Mouse (Mus musculus) stomach, postnatal 0 days (tissue): ENCODE data around the gene Cfap65. TPM values are rescaled to one million over a fixed set of nuclear protein-coding genes. Genes with fewer than 3 reads are reported as not detected.

Experiments used
- ATAC-seq: fragments of 200-750 bp; cut with Nextera tagmentation; 2 replicates; pipeline ENCODE4 v1.8.0; 2017; ENCODE audit not compliant: low FRiP score, low TSS enrichment
- DNase-seq: peaks from one replicate; pipeline ENCODE4 v3.0.0-alpha.2; 2016; ENCODE audit warnings: low spot score
- H3K27ac ChIP-seq: fragments of 300-500 bp; sonication (generic); replicated peaks from 2 replicates; pipeline ENCODE4 v1.5.1; 2014; ENCODE audit warnings: mild to moderate bottlenecking, control low read depth
- H3K27me3 ChIP-seq: fragments of 300-500 bp; sonication (generic); 2 replicates; pipeline ENCODE4 v1.6.1; 2014; ENCODE audit warnings: low read length; ENCODE audit not compliant: control insufficient read depth, insufficient read depth
- H3K36me3 ChIP-seq: fragments of 300-500 bp; sonication (generic); 2 replicates; pipeline ENCODE4 v1.6.1; 2014; ENCODE audit warnings: low read length, mixed read lengths; ENCODE audit not compliant: control insufficient read depth, insufficient read depth
- H3K4me1 ChIP-seq: fragments of 300-500 bp; sonication (generic); replicated peaks from 2 replicates; pipeline ENCODE4 v1.6.1; 2014; ENCODE audit warnings: antibody characterized with exemption; ENCODE audit not compliant: control insufficient read depth, insufficient read depth
- H3K4me2 ChIP-seq: fragments of 300-500 bp; sonication (generic); replicated peaks from 2 replicates; pipeline ENCODE4 v1.6.1; 2014; ENCODE audit warnings: low read depth, mild to moderate bottlenecking, control low read depth, moderate library complexity
- H3K4me3 ChIP-seq: fragments of 300-500 bp; sonication (generic); 2 replicates; pipeline ENCODE4 v1.5.1; 2014; ENCODE audit warnings: low read depth, low read length, control low read depth
- H3K9ac ChIP-seq: fragments of 300-500 bp; sonication (generic); 2 replicates; pipeline ENCODE4 v1.6.1; 2014; ENCODE audit warnings: mild to moderate bottlenecking, low read length, control low read depth, mixed read lengths
- H3K9me3 ChIP-seq: fragments of 300-500 bp; sonication (generic); 2 replicates; pipeline ENCODE4 v1.6.1; 2016; ENCODE audit warnings: low read length; ENCODE audit not compliant: control insufficient read depth
- CTCF ChIP-seq: IDR thresholded peaks from 2 replicates; pipeline ENCODE4 v1.5.1; 2016; ENCODE audit warnings: antibody characterized with exemption, low read depth, mild to moderate bottlenecking, moderate library complexity
- EP300 ChIP-seq: optimal IDR thresholded peaks from 2 replicates; pipeline ENCODE3; 2016; ENCODE audit warnings: antibody characterized with exemption
- WGBS: fragments of 180-500 bp; shearing (Covaris S2); extraction: QIAGEN DNeasy Blood & Tissue Kit; methylation state at CpG from one replicate; pipeline ENCODE4 v1.1.7; 2014; 5-methylcytosine and 5-hydroxymethylcytosine counted together
- polyA plus RNA-seq: library from polyadenylated mRNA; unstranded; fragments of >200 nt; fragmentation: Nextera tagmentation; extraction: Ambion mirVana; gene quantifications from 2 replicates; pipeline ENCODE4 v1.2.1, GENCODE M21; 2015

Cfap65 gene
- polyA plus RNA-seq, 1 experiment from 2014 or later: not detected

- H3K9ac ChIP-seq: no peak overlapping the region
- peak; percentile 68 for ATAC-seq
- H3K4me2 ChIP-seq: no peak overlapping the region
- peak; percentile 74 for DNase-seq
- H3K27me3 ChIP-seq: no peaks in the 10 kb centered on the region
- no peak overlapping the region for H3K4me3 ChIP-seq
- TF ChIP-seq EP300 (no peak), CTCF (peak; percentile 98)
- H3K4me1 ChIP-seq: no peaks in the 10 kb centered on the region
- 29% methylated on average over 6 of the region's 6 CpGs for WGBS
- no peak overlapping the region for H3K27ac ChIP-seq
- no peaks in the 10 kb centered on the region for H3K9me3 ChIP-seq
- no peaks in the 10 kb centered on the region for H3K36me3 ChIP-seq
Measured at GRCm38 (mm10) chr1:74926721-74927120, 8.7 kb downstream of the Cfap65 start.

GRCm38 (mm10) chr1:74924464-74924863 is 10.9 kb downstream of the Cfap65 start:
- Histone ChIP-seq H3K27ac (no peak overlapping the region), H3K4me1 (no peaks in the 10 kb centered on the region), H3K9me3 (no peaks in the 10 kb centered on the region), H3K9ac (no peak overlapping the region), H3K4me3 (no peak overlapping the region), H3K27me3 (no peaks in the 10 kb centered on the region), H3K4me2 (no peak overlapping the region), H3K36me3 (no peaks in the 10 kb centered on the region)
- TF ChIP-seq CTCF: peak; percentile 49
- TF ChIP-seq EP300: no peak
- DNase-seq: no peak
- ATAC-seq: no peak
- WGBS: 57% methylated on average over 4 of the region's 4 CpGs

- TF ChIP-seq CTCF (peak; percentile 71), EP300 (no peak)
- WGBS: 22% methylated on average over 13 of the region's 13 CpGs
- DNase-seq (peak; percentile 56), ATAC-seq (peak; percentile 39; the same call in 1 of the 2 replicates)
- no peaks in the 10 kb centered on the region for H3K9me3 ChIP-seq
- H3K27ac ChIP-seq: no peak overlapping the region
- no peak overlapping the region for H3K4me3 ChIP-seq
- no peaks in the 10 kb centered on the region for H3K4me1 ChIP-seq
- no peak overlapping the region for H3K9ac ChIP-seq
- no peaks in the 10 kb centered on the region for H3K36me3 ChIP-seq
- H3K4me2 ChIP-seq: no peak overlapping the region
- H3K27me3 ChIP-seq: no peaks in the 10 kb centered on the region
Measured at GRCm38 (mm10) chr1:74915706-74916105, 19.7 kb downstream of the Cfap65 start.

- ATAC-seq (peak; percentile 45; the same call in 1 of the 2 replicates), DNase-seq (peak; percentile 59)
- Histone ChIP-seq H3K9me3 (no peaks in the 10 kb centered on the region), H3K27ac (no peak overlapping the region), H3K9ac (no peak overlapping the region), H3K36me3 (no peaks in the 10 kb centered on the region), H3K4me2 (no peak overlapping the region), H3K4me1 (no peaks in the 10 kb centered on the region; the same call in 1 of the 2 replicates), H3K27me3 (no peaks in the 10 kb centered on the region; the same call in 1 of the 2 replicates), H3K4me3 (no peak overlapping the region)
- 12% methylated on average over 6 of the region's 6 CpGs for WGBS
- TF ChIP-seq CTCF: no peak
- TF ChIP-seq EP300: no peak
Measured at GRCm38 (mm10) chr1:74902191-74902590, 33.2 kb downstream of the Cfap65 start.

- DNase-seq (peak; percentile 79), ATAC-seq (no peak)
- Histone ChIP-seq H3K4me2 (no peak overlapping the region), H3K9me3 (no peaks in the 10 kb centered on the region), H3K9ac (no peak overlapping the region), H3K4me3 (no peak overlapping the region), H3K27ac (no peak overlapping the region), H3K36me3 (no peaks in the 10 kb centered on the region), H3K4me1 (no peaks in the 10 kb centered on the region; the same call in 1 of the 2 replicates), H3K27me3 (no peaks in the 10 kb centered on the region; the same call in 1 of the 2 replicates)
- WGBS: 12% methylated on average over 3 of the region's 3 CpGs
- peak; percentile 67 for TF ChIP-seq CTCF
- no peak for TF ChIP-seq EP300
Measured at GRCm38 (mm10) chr1:74901686-74902085, 33.7 kb downstream of the Cfap65 start.

GRCm38 (mm10) chr1:74900341-74901285 is 34.8 kb downstream of the Cfap65 start:
- TF ChIP-seq EP300: no peak
- TF ChIP-seq CTCF: no peak
- Histone ChIP-seq H3K4me3 (peak overlapping the region; percentile 30), H3K4me1 (no peaks in the 10 kb centered on the region; the same call in 1 of the 2 replicates), H3K27me3 (no peaks in the 10 kb centered on the region; the same call in 1 of the 2 replicates), H3K36me3 (no peaks in the 10 kb centered on the region), H3K4me2 (peak overlapping the region; percentile 58), H3K9me3 (no peaks in the 10 kb centered on the region), H3K27ac (peak overlapping the region; percentile 81), H3K9ac (peak overlapping the region; percentile 35)
- under 1% methylated on average over 31 of the region's 66 CpGs for WGBS
- ATAC-seq (peak; percentile 91), DNase-seq (peak; percentile 96)
